9 mouse cellular contexts compared by ENCODE assay signal in genomic region chr19:4613464-4614304, GRCm38 (mm10). TPM values are rescaled to one million over a fixed set of nuclear protein-coding genes. Genes with fewer than 3 reads are reported as not detected.
DNase-seq lines count a peak whose midpoint lies in the region; ATAC-seq and TF ChIP-seq lines count a peak whose summit lies in the region.
"Had no signal": no experiment of that assay in that cellular context is flagged by ENCODE, and none has a peak within 500 bp of the region (broad histone marks: within the 10 kb centered on the region; RNA-seq: fewer than 3 reads in every experiment).

No protein-coding gene starts in this region.

- ATAC-seq in heart, embryonic 12.5 days (ENCODE audit: insufficient number of reproducible peaks, low FRiP score) = no peak
- ATAC-seq in neural tube, embryonic 11.5 days (ENCODE audit: insufficient read depth, low FRiP score, low TSS enrichment) = no peak
- no peak for ATAC-seq in stomach, postnatal 0 days (ENCODE audit: low FRiP score, low TSS enrichment)
- no peak for ATAC-seq in frontal cortex, adult (ENCODE audit: low TSS enrichment)

- TF ChIP-seq CTCF in stomach, postnatal 0 days (IDR thresholded peaks at IDR 0.05; ENCODE audit: low read depth) = no peak

- H3K9me3 ChIP-seq in heart, embryonic 12.5 days (replicated peaks) = no peaks in the 10 kb centered on the region
- H3K9me3 ChIP-seq in neural tube, embryonic 11.5 days (ENCODE audit: control insufficient read depth, low read length) = no peaks in the 10 kb centered on the region
- no peaks in the 10 kb centered on the region for H3K9me3 ChIP-seq in limb, embryonic 10.5 days (replicated peaks)
- no peaks in the 10 kb centered on the region for H3K9me3 ChIP-seq in stomach, postnatal 0 days (ENCODE audit: control insufficient read depth, low read length)
- H3K9me3 ChIP-seq: G1E had no signal

- H3K27me3 ChIP-seq in heart, embryonic 12.5 days (replicated peaks) = no peaks in the 10 kb centered on the region; the same call in 1 of the 2 replicates
- no peaks in the 10 kb centered on the region for H3K27me3 ChIP-seq in neural tube, embryonic 11.5 days (ENCODE audit: control insufficient read depth, insufficient read depth, low read length)
- H3K27me3 ChIP-seq in limb, embryonic 10.5 days (ENCODE audit: low read depth, poor library complexity, severe bottlenecking) = no peaks in the 10 kb centered on the region
- H3K27me3 ChIP-seq in stomach, postnatal 0 days (ENCODE audit: control insufficient read depth, insufficient read depth, low read length) = no peaks in the 10 kb centered on the region

- H3K4me3 ChIP-seq in heart, embryonic 12.5 days = peak overlapping the region; percentile 85
- H3K4me3 ChIP-seq in neural tube, embryonic 11.5 days (ENCODE audit: low read depth, low read length) = peak overlapping the region; percentile 91; the same call in 1 of the 2 replicates
- peak overlapping the region; percentile 93 for H3K4me3 ChIP-seq in limb, embryonic 10.5 days
- 0 out of 2 replicates have a peak overlapping the region, but pooled peaks have one; percentile 78 for H3K4me3 ChIP-seq in stomach, postnatal 0 days (ENCODE audit: low read depth, low read length)

- DNase-seq in heart, adult 8-10 months (ENCODE audit: low spot score) = no peak
- no peak for DNase-seq in neural tube, embryonic 11.5 days (ENCODE audit: low spot score)
- DNase-seq in neural tube, embryonic 10.5 days (ENCODE audit: extremely low spot score, low spot score) = no peak
- no peak for DNase-seq in limb, embryonic 10.5 days (ENCODE audit: low spot score)
- peak; percentile 30 for DNase-seq in stomach, postnatal 0 days (ENCODE audit: low spot score)
- no peak for DNase-seq in right cerebral cortex, postnatal 4 days

- H3K4me1 ChIP-seq in heart, embryonic 12.5 days (replicated peaks) = peaks cover 26% of the 10 kb centered on the region
- peaks cover 19% of the 10 kb centered on the region for H3K4me1 ChIP-seq in neural tube, embryonic 11.5 days (ENCODE audit: control insufficient read depth, insufficient read depth, low read length)
- peaks cover 47% of the 10 kb centered on the region for H3K4me1 ChIP-seq in limb, embryonic 10.5 days
- H3K4me1 ChIP-seq in stomach, postnatal 0 days (replicated peaks; ENCODE audit: control insufficient read depth, insufficient read depth) = 0 out of 2 replicates have a peak, but pooled peaks cover 2% of the 10 kb centered on the region

- 88% methylated on average over 33 of the region's 33 CpGs for whole genome bisulfite sequencing in heart, embryonic 12.5 days
- 92% methylated on average over 33 of the region's 33 CpGs for WGBS in neural tube, embryonic 11.5 days
- 91% methylated on average over 33 of the region's 33 CpGs for WGBS in limb, embryonic 10.5 days
- WGBS in stomach, postnatal 0 days = 87% methylated on average over 33 of the region's 33 CpGs

- H3K27ac ChIP-seq in heart, embryonic 12.5 days (ENCODE audit: poor library complexity, severe bottlenecking) = no peak overlapping the region
- no peak overlapping the region for H3K27ac ChIP-seq in neural tube, embryonic 11.5 days (ENCODE audit: low read depth, low read length)
- H3K27ac ChIP-seq in limb, embryonic 10.5 days = peak overlapping the region; percentile 98
- no peak overlapping the region for H3K27ac ChIP-seq in stomach, postnatal 0 days (replicated peaks)

- H3K9ac ChIP-seq in heart, embryonic 12.5 days = no peak overlapping the region
- H3K9ac ChIP-seq in neural tube, embryonic 11.5 days (ENCODE audit: low read length) = no peak overlapping the region; the same call in 1 of the 2 replicates
- no peak overlapping the region for H3K9ac ChIP-seq in stomach, postnatal 0 days (ENCODE audit: low read length)

- TF ChIP-seq EP300 in stomach, postnatal 0 days (optimal IDR thresholded peaks at IDR 0.05) = no peak

- peak overlapping the region; percentile 85 for H3K4me2 ChIP-seq in heart, embryonic 12.5 days
- H3K4me2 ChIP-seq in neural tube, embryonic 11.5 days (ENCODE audit: low read depth) = peak overlapping the region; percentile 79
- H3K4me2 ChIP-seq in stomach, postnatal 0 days (replicated peaks; ENCODE audit: low read depth) = peak overlapping the region; percentile 93

- H3K36me3 ChIP-seq in heart, embryonic 12.5 days = peaks cover 29% of the 10 kb centered on the region
- peaks cover 5% of the 10 kb centered on the region for H3K36me3 ChIP-seq in neural tube, embryonic 11.5 days (ENCODE audit: control insufficient read depth, insufficient read depth, low read length)
- peaks cover 35% of the 10 kb centered on the region for H3K36me3 ChIP-seq in limb, embryonic 10.5 days
- H3K36me3 ChIP-seq in stomach, postnatal 0 days (ENCODE audit: control insufficient read depth, insufficient read depth, low read length) = peaks cover 7% of the 10 kb centered on the region; the same call in 1 of the 2 replicates

RNA-seq across cellular contexts. Expression of gene Lrfn4, which starts 1.8 kb away (rescaled TPM):
- polyA plus RNA-seq in heart, embryonic 12.5 days (2016; fragmentation: Nextera tagmentation; extraction: Ambion mirVana) = 7.6 and 8.0 TPM in 2 replicates
- 1 to 10 TPM; 5.7 to 7.8 (median 7.1) TPM for total RNA-seq in heart, adult 8-10 months (2022)
- polyA plus RNA-seq in neural tube, embryonic 11.5 days (2014; fragmentation: Nextera tagmentation; extraction: Ambion mirVana) = 10.0 and 10.5 TPM in 2 replicates
- polyA plus RNA-seq in limb, embryonic 10.5 days (2016; fragmentation: Nextera tagmentation; extraction: Ambion mirVana) = 7.8 and 8.0 TPM in 2 replicates
- polyA plus RNA-seq in stomach, postnatal 0 days (2015; fragmentation: Nextera tagmentation; extraction: Ambion mirVana) = 4.3 and 5.0 TPM in 2 replicates

RNA-seq across cellular contexts. Expression of gene Rce1, which starts 11.8 kb away (rescaled TPM):
- 36.5 and 38.3 TPM in 2 replicates for polyA plus RNA-seq in heart, embryonic 12.5 days (2016; fragmentation: Nextera tagmentation; extraction: Ambion mirVana)
- 1 to 10 TPM; 6.9 to 9.2 (median 8.0) TPM for total RNA-seq in heart, adult 8-10 months (2022)
- 68.8 and 73.6 TPM in 2 replicates for polyA plus RNA-seq in neural tube, embryonic 11.5 days (2014; fragmentation: Nextera tagmentation; extraction: Ambion mirVana)
- 85.7 and 90.4 TPM in 2 replicates for polyA plus RNA-seq in limb, embryonic 10.5 days (2016; fragmentation: Nextera tagmentation; extraction: Ambion mirVana)
- 46.4 and 49.4 TPM in 2 replicates for polyA plus RNA-seq in stomach, postnatal 0 days (2015; fragmentation: Nextera tagmentation; extraction: Ambion mirVana)
